Mouse (Mus musculus) heart, embryonic 12.5 days (tissue): ENCODE measurements around the gene Itgb3. TPM values are rescaled to one million over a fixed set of nuclear protein-coding genes. Genes with fewer than 3 reads are reported as not detected.
A peak's percentile ranks its signal among the peaks of the same experiment; 100 is the strongest.

ENCODE experiments used
- ATAC-seq: fragments of 200-750 bp; cut with Nextera tagmentation; 2 replicates; pipeline ENCODE4 v1.8.0; 2017; ENCODE audit warnings: moderate TSS enrichment, moderate library complexity; ENCODE audit not compliant: insufficient number of reproducible peaks, low FRiP score
- H3K27ac ChIP-seq: fragments of 300-500 bp; sonication (generic); 2 replicates; pipeline ENCODE4 v1.5.1; 2016; ENCODE audit warnings: mild to moderate bottlenecking, moderate library complexity; ENCODE audit not compliant: poor library complexity, severe bottlenecking
- H3K27me3 ChIP-seq: fragments of 300-500 bp; sonication (generic); replicated peaks from 2 replicates; pipeline ENCODE4 v1.6.1; 2016; ENCODE audit warnings: mild to moderate bottlenecking, moderate library complexity
- H3K36me3 ChIP-seq: fragments of 300-500 bp; sonication (generic); 2 replicates; pipeline ENCODE4 v1.6.1; 2016; ENCODE audit warnings: mild to moderate bottlenecking, moderate library complexity
- H3K4me1 ChIP-seq: fragments of 300-500 bp; sonication (generic); replicated peaks from 2 replicates; pipeline ENCODE4 v1.6.1; 2016; ENCODE audit warnings: mild to moderate bottlenecking
- H3K4me2 ChIP-seq: fragments of 300-500 bp; sonication (generic); 2 replicates; pipeline ENCODE4 v1.6.1; 2016; ENCODE audit warnings: mild to moderate bottlenecking, moderate library complexity
- H3K4me3 ChIP-seq: fragments of 300-500 bp; sonication (generic); 2 replicates; pipeline ENCODE4 v1.5.1; 2016; ENCODE audit warnings: mild to moderate bottlenecking
- H3K9ac ChIP-seq: fragments of 300-500 bp; sonication (generic); 2 replicates; pipeline ENCODE4 v1.6.1; 2016; ENCODE audit warnings: mild to moderate bottlenecking, moderate library complexity
- H3K9me3 ChIP-seq: fragments of 300-500 bp; sonication (generic); replicated peaks from 2 replicates; pipeline ENCODE4 v1.6.1; 2016; ENCODE audit warnings: mild to moderate bottlenecking, moderate library complexity
- WGBS: fragments of 180-500 bp; shearing (Covaris S2); methylation state at CpG from one replicate; pipeline ENCODE4 v1.1.7; 2016; 5-methylcytosine and 5-hydroxymethylcytosine counted together
- polyA plus RNA-seq: library from polyadenylated mRNA; unstranded; fragments of >200 nt; fragmentation: Nextera tagmentation; extraction: Ambion mirVana; gene quantifications from 2 replicates; pipeline ENCODE4 v1.2.1, GENCODE M21; 2016

Gene Itgb3
- polyA plus RNA-seq, 1 experiment from 2014 or later, result 9.6 TPM

DNA sequence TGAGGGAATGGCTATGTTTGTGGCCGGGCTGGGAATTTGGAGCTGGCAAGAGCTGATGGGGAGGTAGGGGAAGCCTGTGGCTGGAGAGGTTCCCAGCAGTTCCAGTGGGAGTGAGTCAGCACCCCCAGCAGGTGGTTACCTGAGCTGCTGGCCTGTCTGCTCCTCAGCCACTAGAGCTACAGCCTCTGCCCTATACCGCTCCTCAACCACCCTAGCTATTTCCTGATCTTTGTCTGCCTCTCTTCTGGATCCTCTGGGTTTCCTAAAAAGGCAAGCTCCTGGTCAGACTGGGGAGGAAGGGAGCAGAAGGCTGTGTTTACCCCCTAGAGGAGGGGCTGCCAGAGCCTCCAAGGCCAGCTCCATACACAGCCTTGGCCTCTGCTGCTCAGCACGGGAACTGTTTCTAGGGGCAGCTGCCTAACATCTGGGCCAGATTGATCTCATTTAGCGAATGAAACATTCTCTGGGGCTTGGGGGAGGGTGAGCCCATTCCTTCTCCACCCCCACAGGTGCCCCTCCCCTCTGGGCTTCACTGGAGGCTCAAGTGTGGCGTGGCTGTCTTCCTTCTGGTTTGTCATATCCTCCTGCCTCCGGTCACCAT, 17.1 kb downstream of the Itgb3 start:
- H3K9me3 ChIP-seq, result no peaks in the 10 kb centered on the region
- no peak overlapping the region for H3K4me2 ChIP-seq
- ATAC-seq, result no peak
- 31% methylated on average over 6 of the region's 6 CpGs for WGBS
- H3K4me1 ChIP-seq, result peaks cover 31% of the 10 kb centered on the region
- H3K27ac ChIP-seq, result 0 out of 2 replicates have a peak overlapping the region, but pooled peaks have one; percentile 3
- H3K4me3 ChIP-seq, result no peak overlapping the region
- no peaks in the 10 kb centered on the region for H3K36me3 ChIP-seq
- no peaks in the 10 kb centered on the region for H3K27me3 ChIP-seq
- 0 out of 2 replicates have a peak overlapping the region, but pooled peaks have one; percentile 7 for H3K9ac ChIP-seq

GRCm38 (mm10) chr11:104625453-104626402, 17.9 kb downstream of the Itgb3 start:
- Histone ChIP-seq H3K9ac (no peak overlapping the region), H3K4me3 (no peak overlapping the region), H3K36me3 (no peaks in the 10 kb centered on the region), H3K9me3 (no peaks in the 10 kb centered on the region), H3K27ac (peak overlapping the region; percentile 40; the same call in 1 of the 2 replicates), H3K4me1 (peaks cover 31% of the 10 kb centered on the region), H3K4me2 (no peak overlapping the region), H3K27me3 (no peaks in the 10 kb centered on the region)
- 33% methylated on average over 12 of the region's 12 CpGs for WGBS
- peak; percentile 65; the same call in 1 of the 2 replicates for ATAC-seq

DNA sequence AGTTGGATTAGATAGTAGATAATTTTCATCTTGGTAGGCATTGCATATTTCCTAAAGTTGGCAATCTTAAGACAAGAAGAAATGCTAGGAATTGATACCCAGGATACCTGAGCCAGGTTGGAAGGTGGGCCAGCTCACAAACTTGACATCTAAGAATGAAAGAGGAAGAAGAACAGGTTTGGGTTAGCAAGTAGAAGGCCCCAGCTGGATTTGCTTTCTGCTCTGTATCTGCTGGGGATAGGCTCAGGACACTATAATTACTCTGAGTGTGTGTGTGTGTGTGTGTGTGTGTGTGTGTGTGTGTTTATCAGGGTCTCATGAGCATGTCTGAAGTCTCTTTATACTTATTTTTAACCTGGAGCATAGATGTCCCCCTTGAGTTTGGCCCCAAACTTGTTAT, 18.8 kb downstream of the Itgb3 start:
- Histone ChIP-seq H3K9ac (no peak overlapping the region), H3K27me3 (no peaks in the 10 kb centered on the region), H3K4me2 (no peak overlapping the region), H3K36me3 (no peaks in the 10 kb centered on the region), H3K27ac (no peak overlapping the region), H3K4me3 (no peak overlapping the region), H3K9me3 (no peaks in the 10 kb centered on the region), H3K4me1 (peaks cover 31% of the 10 kb centered on the region)
- ATAC-seq, result no peak

DNA sequence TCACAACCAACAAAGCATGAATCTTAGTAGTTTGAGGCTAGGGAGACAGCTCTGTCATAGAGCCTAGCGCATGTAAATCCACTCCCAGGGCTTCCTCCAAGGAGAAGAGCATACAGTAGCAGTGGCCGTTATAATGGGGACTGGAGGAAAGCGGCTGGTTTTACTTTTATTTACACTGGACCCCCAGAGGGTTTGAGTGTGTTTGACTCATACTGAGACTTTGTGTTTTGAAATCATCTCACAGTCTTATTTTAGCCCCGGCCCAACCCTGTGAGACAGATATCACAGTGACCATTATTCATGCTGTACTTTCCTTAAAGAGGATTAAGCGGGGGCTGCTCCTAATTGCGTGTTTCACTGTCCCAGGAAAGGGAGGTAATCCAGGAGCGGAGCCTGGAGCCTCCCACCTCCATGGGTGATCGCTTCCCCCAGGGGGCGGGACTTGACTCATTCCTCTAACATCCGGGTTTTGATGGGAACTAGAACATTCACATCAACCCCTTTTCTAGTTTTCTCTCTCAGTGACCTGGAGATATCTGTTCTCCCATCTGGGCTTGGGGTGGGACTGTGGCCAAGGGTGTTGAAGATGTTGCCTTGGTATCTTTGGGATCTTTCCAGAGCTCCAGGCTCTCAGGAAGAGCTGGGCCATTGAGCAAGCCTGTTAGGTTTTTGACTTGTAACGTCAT, 20.0 kb downstream of the Itgb3 start:
- Histone ChIP-seq H3K27me3 (no peaks in the 10 kb centered on the region), H3K4me3 (no peak overlapping the region), H3K4me1 (peaks cover 23% of the 10 kb centered on the region), H3K27ac (no peak overlapping the region), H3K9ac (no peak overlapping the region), H3K36me3 (no peaks in the 10 kb centered on the region), H3K4me2 (no peak overlapping the region), H3K9me3 (no peaks in the 10 kb centered on the region)
- ATAC-seq, result no peak
- 62% methylated on average over 11 of the region's 11 CpGs for WGBS

DNA sequence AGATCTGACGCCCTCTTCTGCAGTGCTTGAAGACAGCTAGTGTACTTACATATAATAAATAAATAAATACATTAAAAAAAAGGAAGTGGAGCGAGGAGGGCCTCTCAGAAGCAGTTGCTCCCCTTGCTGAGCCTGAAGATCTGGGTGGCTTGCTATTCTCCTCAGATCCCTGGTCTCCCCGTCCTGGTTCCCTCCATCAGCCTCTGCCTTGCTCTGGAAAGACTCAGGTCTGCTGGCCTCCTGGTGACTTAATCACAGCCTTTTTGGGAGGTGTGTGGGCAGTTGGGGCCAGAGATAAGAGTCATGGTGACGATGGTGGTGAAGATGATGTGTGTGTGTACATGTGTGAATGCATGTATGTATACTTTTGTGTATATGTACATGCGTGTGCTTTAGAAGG, 20.8 kb downstream of the Itgb3 start:
- no peak overlapping the region for H3K27ac ChIP-seq
- 73% methylated on average over 5 of the region's 5 CpGs for WGBS
- no peaks in the 10 kb centered on the region for H3K36me3 ChIP-seq
- H3K4me3 ChIP-seq, result no peak overlapping the region
- no peak overlapping the region for H3K9ac ChIP-seq
- ATAC-seq, result no peak
- no peaks in the 10 kb centered on the region for H3K9me3 ChIP-seq
- no peaks in the 10 kb centered on the region for H3K27me3 ChIP-seq
- no peak overlapping the region for H3K4me2 ChIP-seq
- peaks cover 20% of the 10 kb centered on the region for H3K4me1 ChIP-seq

DNA sequence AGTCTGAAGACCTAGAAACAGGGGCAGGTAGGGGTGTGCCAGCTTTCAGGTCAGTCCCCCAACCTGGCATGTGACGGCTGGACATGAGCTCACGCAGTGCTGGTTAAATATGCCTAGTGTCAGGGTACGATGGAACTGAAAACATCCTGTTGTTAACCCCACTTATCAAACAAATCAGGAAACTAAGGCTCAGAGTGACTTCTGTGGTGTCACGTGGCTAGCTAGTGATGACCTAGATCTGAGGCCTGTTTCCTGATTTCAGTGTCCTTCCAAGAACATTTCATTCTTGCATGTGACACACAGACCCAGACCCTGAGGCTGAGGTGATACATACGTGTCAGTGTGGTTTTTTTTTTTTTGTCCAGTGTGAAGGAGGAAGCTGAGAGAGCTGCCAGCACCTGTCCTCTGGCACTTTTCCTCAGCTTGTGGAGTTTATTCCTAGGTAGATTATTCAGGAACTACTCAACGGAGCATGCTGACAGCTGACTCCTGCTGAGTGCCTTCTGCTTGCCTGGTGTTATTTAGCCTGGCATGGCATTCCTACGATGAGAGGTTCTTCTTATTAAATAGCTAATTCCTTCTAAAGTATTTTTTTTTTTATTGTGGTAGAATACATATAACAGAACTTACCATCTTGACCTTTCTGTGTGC, 22.5 kb downstream of the Itgb3 start:
- Histone ChIP-seq H3K27me3 (no peaks in the 10 kb centered on the region), H3K27ac (no peak overlapping the region), H3K4me1 (peaks cover 11% of the 10 kb centered on the region), H3K4me2 (no peak overlapping the region), H3K9me3 (no peaks in the 10 kb centered on the region), H3K9ac (no peak overlapping the region), H3K36me3 (no peaks in the 10 kb centered on the region), H3K4me3 (no peak overlapping the region)
- ATAC-seq, result no peak
- 55% methylated on average over 7 of the region's 7 CpGs for WGBS

GRCm38 (mm10) chr11:104631306-104631705, 23.5 kb downstream of the Itgb3 start:
- Histone ChIP-seq H3K36me3 (no peaks in the 10 kb centered on the region), H3K9me3 (no peaks in the 10 kb centered on the region), H3K4me1 (peaks cover 1% of the 10 kb centered on the region), H3K27ac (no peak overlapping the region), H3K4me3 (no peak overlapping the region), H3K4me2 (no peak overlapping the region), H3K27me3 (no peaks in the 10 kb centered on the region), H3K9ac (no peak overlapping the region)
- WGBS, result 58% methylated on average over 1 of the region's 1 CpGs
- no peak for ATAC-seq

GRCm38 (mm10) chr11:104637010-104637409, 29.2 kb downstream of the Itgb3 start:
- no peak overlapping the region for H3K4me2 ChIP-seq
- H3K9me3 ChIP-seq, result no peaks in the 10 kb centered on the region
- H3K4me3 ChIP-seq, result no peak overlapping the region
- H3K4me1 ChIP-seq, result no peaks in the 10 kb centered on the region
- no peak for ATAC-seq
- 88% methylated on average over 14 of the region's 14 CpGs for WGBS
- no peaks in the 10 kb centered on the region; the same call in 1 of the 2 replicates for H3K36me3 ChIP-seq
- no peaks in the 10 kb centered on the region for H3K27me3 ChIP-seq
- no peak overlapping the region for H3K27ac ChIP-seq
- no peak overlapping the region for H3K9ac ChIP-seq

DNA sequence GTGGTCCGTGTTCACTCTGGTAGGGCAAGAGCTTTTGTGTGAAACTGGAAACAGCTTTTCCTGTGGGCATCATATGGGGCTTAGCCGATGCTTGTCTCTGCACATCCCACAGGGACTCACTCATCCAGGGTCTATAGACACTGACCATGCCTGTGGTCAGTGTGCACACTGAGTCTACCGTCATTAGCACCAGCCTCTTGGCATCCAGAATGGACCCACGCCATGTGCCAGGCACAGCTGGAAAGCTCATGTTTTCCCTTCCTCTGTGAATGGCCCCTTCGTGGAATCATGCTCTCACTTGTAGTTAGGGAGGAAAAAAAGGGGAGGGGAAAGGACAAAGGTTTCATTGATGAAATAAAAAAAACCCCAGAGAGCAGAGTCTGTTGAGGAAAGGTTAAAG, 30.2 kb downstream of the Itgb3 start:
- Histone ChIP-seq H3K27me3 (no peaks in the 10 kb centered on the region), H3K9me3 (no peaks in the 10 kb centered on the region), H3K36me3 (no peaks in the 10 kb centered on the region; the same call in 1 of the 2 replicates), H3K27ac (no peak overlapping the region), H3K4me1 (no peaks in the 10 kb centered on the region), H3K4me3 (no peak overlapping the region), H3K9ac (no peak overlapping the region), H3K4me2 (no peak overlapping the region)
- no peak; the same call in 1 of the 2 replicates for ATAC-seq
- 74% methylated on average over 5 of the region's 5 CpGs for WGBS

DNA sequence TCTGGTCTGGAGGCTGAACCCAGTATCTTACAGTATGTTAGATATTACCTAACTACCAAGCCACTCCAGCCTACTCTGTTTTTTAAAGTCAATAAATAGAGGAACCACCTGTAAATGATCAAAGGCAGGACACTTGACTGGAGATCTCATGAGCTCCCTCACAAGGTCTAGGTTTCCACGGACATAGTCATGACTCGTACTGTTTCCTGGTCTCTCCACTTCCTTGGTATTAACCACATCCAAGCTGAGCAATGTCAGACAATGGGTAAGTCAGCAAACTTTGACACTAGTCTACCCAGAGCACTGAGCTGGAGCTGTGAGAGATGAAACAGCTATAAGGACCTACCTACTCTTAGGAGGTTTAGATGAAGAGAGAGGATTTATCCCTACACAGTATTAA, 31.1 kb downstream of the Itgb3 start:
- no peak overlapping the region for H3K4me2 ChIP-seq
- no peak overlapping the region for H3K9ac ChIP-seq
- H3K4me3 ChIP-seq, result no peak overlapping the region
- H3K4me1 ChIP-seq, result no peaks in the 10 kb centered on the region
- H3K36me3 ChIP-seq, result peaks cover 4% of the 10 kb centered on the region; the same call in 1 of the 2 replicates
- no peaks in the 10 kb centered on the region for H3K9me3 ChIP-seq
- 57% methylated on average over 2 of the region's 2 CpGs for WGBS
- H3K27ac ChIP-seq, result no peak overlapping the region
- no peaks in the 10 kb centered on the region for H3K27me3 ChIP-seq
- ATAC-seq, result no peak
